Mouse (Mus musculus) central nervous system, embryonic 11.5 days (tissue): Measurements from ENCODE around the gene Tha1. TPM values are rescaled to one million over a fixed set of nuclear protein-coding genes. Genes with fewer than 3 reads are reported as not detected.

ENCODE experiments used
- polyA plus RNA-seq: library from polyadenylated mRNA; depleted of rRNA; stranded (reverse); fragments of >200 nt; gene quantifications from 2 replicates; pipeline ENCODE4 v1.2.3, GENCODE M21; 2012; rRNA removed

Gene Tha1
- 4.1 and 5.9 TPM in 2 replicates for polyA plus RNA-seq

GRCm38 (mm10) chr11:117872861-117873608, at the start of gene Tha1:
Tha1 (minus strand) TSS chr11:117873481.

GRCm38 (mm10) chr11:117860601-117861000, 12.7 kb downstream of the Tha1 start, which contains the start of gene Tmem235:
Tmem235 (plus strand) TSS chr11:117860752.

GRCm38 (mm10) chr11:117848985-117849671, 24.2 kb downstream of the Tha1 start, which contains the start of gene Birc5:
Birc5 (plus strand) TSS chr11:117849251.

GRCm38 (mm10) chr11:117825333-117826101, 47.8 kb downstream of the Tha1 start, which contains the start of the genes Afmid and Tk1:
Afmid (plus strand) TSS chr11:117825924.
Tk1 (minus strand) TSS chr11:117826092.

Other genes with a start within 250 kb of the Tha1 start
- 33.2 and 40.3 TPM in 2 replicates for gene Tnrc6c, start 219.2 kb downstream of the Tha1 start, polyA plus RNA-seq
- 3.1 and 4.5 TPM in 2 replicates for gene Tmc8, start 91.4 kb downstream of the Tha1 start, polyA plus RNA-seq
- 9.6 and 16.9 TPM in 2 replicates for gene Tmc6, start 91.3 kb downstream of the Tha1 start, polyA plus RNA-seq
- 2.9 and 4.2 TPM in 2 replicates for gene 6030468B19Rik, start 75.8 kb downstream of the Tha1 start, polyA plus RNA-seq
- 0.82 and 0.97 TPM in 2 replicates for gene Gm20708, start 63.8 kb downstream of the Tha1 start, polyA plus RNA-seq
- 12.5 and 19.0 TPM in 2 replicates for gene Syngr2, start 63.8 kb downstream of the Tha1 start, polyA plus RNA-seq
- 5.2 and 6.1 TPM in 2 replicates for gene Afmid, start 47.6 kb downstream of the Tha1 start, polyA plus RNA-seq
- 98.6 and 112 TPM in 2 replicates for gene Tk1, start 47.4 kb downstream of the Tha1 start, polyA plus RNA-seq
- gene Birc5, start 24.2 kb downstream of the Tha1 start, polyA plus RNA-seq = 160 and 231 TPM in 2 replicates
- 0.05 TPM in 1 of 2 replicates, not detected in the other for gene Tmem235, start 12.7 kb downstream of the Tha1 start, polyA plus RNA-seq
- gene Socs3, start 96.6 kb upstream of the Tha1 start, polyA plus RNA-seq = 8.0 and 9.2 TPM in 2 replicates
- 34.9 and 35.5 TPM in 2 replicates for gene Pgs1, start 112.8 kb upstream of the Tha1 start, polyA plus RNA-seq